Comparison of ENCODE assay signal across 20 mouse cellular contexts in the genomic region with DNA sequence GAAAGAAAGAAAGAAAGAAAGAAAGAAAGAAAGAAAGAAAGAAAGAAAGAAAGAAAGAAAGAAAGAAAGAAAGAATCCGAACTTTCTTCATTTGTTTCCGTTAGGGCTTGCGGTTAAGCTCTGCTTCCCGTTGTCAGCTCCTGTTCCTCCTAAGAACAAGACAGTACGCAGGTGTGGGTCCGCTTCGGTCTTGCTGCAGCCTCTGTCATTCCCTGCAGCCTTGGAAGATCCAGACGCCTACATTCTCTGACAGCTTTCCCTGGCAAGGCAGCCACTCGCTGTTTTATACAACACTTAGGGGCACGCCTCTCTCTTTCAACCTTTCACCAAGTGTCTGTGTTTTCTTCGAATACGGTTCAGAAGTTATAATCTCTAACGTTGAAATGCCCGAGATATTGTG. TPM values are rescaled to one million over a fixed set of nuclear protein-coding genes. Genes with fewer than 3 reads are reported as not detected.
A peak's percentile ranks its signal among the peaks of the same experiment; 100 is the strongest.
DNase-seq lines count a peak whose midpoint lies in the region; ATAC-seq lines count a peak whose summit lies in the region.
"Had no signal": no experiment of that assay in that cellular context is flagged by ENCODE, and none has a peak within 500 bp of the region (broad histone marks: within the 10 kb centered on the region; RNA-seq: fewer than 3 reads in every experiment).

No protein-coding gene starts in this region.

- peak; percentile 47 to 49 for DNase-seq in spleen, postnatal 36 days (ENCODE audit: low spot score in 2 of 2)
- DNase-seq in spleen, adult 12 weeks (ENCODE audit: low spot score): no peak
- DNase-seq in ZHBTc4 (ENCODE audit: low read depth, low spot score): peak; percentile 25
- peak; percentile 59 to 72 for DNase-seq in thymus, postnatal 10 days (ENCODE audit: low spot score in 2 of 2)
- DNase-seq in frontal cortex, adult 2 months (ENCODE audit: extremely low spot score in 1 of 2, low spot score in 1 of 2): no peak
- DNase-seq in adipocyte (ENCODE audit: low spot score): no peak
- DNase-seq: adrenal gland, adult 2 months; cerebellum, adult 11 months; cerebellum, adult 9-11 months; kidney, adult 9 months; kidney, postnatal 14 days; liver, postnatal 0 days had no signal

- ATAC-seq in granulocyte monocyte progenitor cell, adult 5-6 weeks (replicated peaks; ENCODE audit: poor library complexity, severe bottlenecking): no peak
- ATAC-seq: hindbrain, postnatal 0 days; intestine, embryonic 16.5 days; liver, postnatal 0 days; lung, postnatal 0 days had no signal

RNA-seq across cellular contexts. Expression of a gene that starts 8.5 kb away (rescaled TPM):
- 1.0 and 1.6 TPM in 2 replicates for polyA plus RNA-seq in frontal cortex, adult 2 months (2012; rRNA removed)
- not detected in 2 replicates for total RNA-seq in granulocyte monocyte progenitor cell, adult 5-6 weeks (2014; fragmentation: Nextera tagmentation)
- 0.88 TPM in 1 of 2 replicates, not detected in the other for total RNA-seq in granulocyte monocyte progenitor cell, adult 5-6 weeks (2017)
- polyA plus RNA-seq: adrenal gland, adult 2 months; embryonic facial prominence, embryonic 11.5 days; limb, embryonic 12.5 days; liver, embryonic 11.5 days; liver, postnatal 0 days; midbrain, embryonic 10.5 days had no signal

RNA-seq across cellular contexts. Expression of a gene that starts 59.0 kb away (rescaled TPM):
- polyA plus RNA-seq in frontal cortex, adult 2 months (2012; rRNA removed): 101 and 103 TPM in 2 replicates
- 77.7 and 114 TPM in 2 replicates for total RNA-seq in granulocyte monocyte progenitor cell, adult 5-6 weeks (2014; fragmentation: Nextera tagmentation)
- 77.8 and 112 TPM in 2 replicates for total RNA-seq in granulocyte monocyte progenitor cell, adult 5-6 weeks (2017)

Comparison
In these comparisons a context has a peak if more than half of its experiments do, and no peak if none do; other contexts are left out.
1. DNase-seq: peak in spleen, postnatal 36 days (2 of 2), ZHBTc4 (single experiment) and thymus, postnatal 10 days (2 of 2); none in spleen, adult 12 weeks (single experiment), frontal cortex, adult 2 months (0 of 2) and adipocyte (single experiment).